Mouse (Mus musculus) hindbrain, embryonic 15.5 days (tissue): ENCODE measurements around the gene Ift20. TPM values are rescaled to one million over a fixed set of nuclear protein-coding genes. Genes with fewer than 3 reads are reported as not detected.
"Not testable (repeated sequence)": the region's sequence is repeated elsewhere in the genome, so short reads cannot be mapped to it uniquely, and the experiment has no call there.

Source experiments
- ATAC-seq: fragments of 200-750 bp; cut with Nextera tagmentation; 2 replicates; pipeline ENCODE4 v1.8.0; 2017; ENCODE audit warnings: low read depth, moderate number of reproducible peaks, moderate TSS enrichment; ENCODE audit not compliant: low FRiP score
- H3K27ac ChIP-seq: fragments of 300-500 bp; sonication (generic); replicated peaks from 2 replicates; pipeline ENCODE4 v1.5.1; 2015; ENCODE audit warnings: mild to moderate bottlenecking, inconsistent platforms
- H3K27me3 ChIP-seq: fragments of 300-500 bp; sonication (generic); 2 replicates; pipeline ENCODE4 v1.6.1; 2015; ENCODE audit warnings: control low read depth, inconsistent platforms
- H3K36me3 ChIP-seq: fragments of 300-500 bp; sonication (generic); 2 replicates; pipeline ENCODE4 v1.6.1; 2015; ENCODE audit warnings: control low read depth, inconsistent platforms
- H3K4me1 ChIP-seq: fragments of 300-500 bp; sonication (generic); replicated peaks from 2 replicates; pipeline ENCODE4 v1.6.1; 2015; ENCODE audit warnings: control low read depth, inconsistent platforms
- H3K4me2 ChIP-seq: fragments of 300-500 bp; sonication (generic); 2 replicates; pipeline ENCODE4 v1.6.1; 2015; ENCODE audit warnings: moderate library complexity, mild to moderate bottlenecking, inconsistent platforms
- H3K4me3 ChIP-seq: fragments of 300-500 bp; sonication (generic); 2 replicates; pipeline ENCODE4 v1.5.1; 2015; ENCODE audit warnings: mild to moderate bottlenecking, inconsistent platforms
- H3K9ac ChIP-seq: fragments of 300-500 bp; sonication (generic); 2 replicates; pipeline ENCODE4 v1.6.1; 2015; ENCODE audit warnings: inconsistent platforms
- H3K9me3 ChIP-seq: fragments of 300-500 bp; sonication (generic); 2 replicates; pipeline ENCODE4 v1.6.1; 2016; ENCODE audit warnings: control low read depth, inconsistent platforms
- WGBS: fragments of 180-500 bp; shearing (Covaris S2); methylation state at CpG from one replicate; pipeline ENCODE4 v1.1.7; 2015; 5-methylcytosine and 5-hydroxymethylcytosine counted together
- polyA plus RNA-seq: library from polyadenylated mRNA; unstranded; fragments of >200 nt; fragmentation: Nextera tagmentation; extraction: Ambion mirVana; gene quantifications from 2 replicates; pipeline ENCODE4 v1.2.1, GENCODE M21; 2015

The Ift20 gene
- polyA plus RNA-seq, 1 experiment from 2014 or later: 121 TPM

- no peaks in the 10 kb centered on the region for H3K9me3 ChIP-seq
- no peak for ATAC-seq
- no peak overlapping the region for H3K27ac ChIP-seq
- no peak overlapping the region for H3K4me2 ChIP-seq
- H3K4me1 ChIP-seq: no peaks in the 10 kb centered on the region
- no peak overlapping the region for H3K4me3 ChIP-seq
- H3K9ac ChIP-seq: no peak overlapping the region
- WGBS: 92% methylated on average over 6 of the region's 6 CpGs
- peaks cover 39% of the 10 kb centered on the region for H3K36me3 ChIP-seq
- H3K27me3 ChIP-seq: no peaks in the 10 kb centered on the region
Measured at GRCm38 (mm10) chr11:78571854-78572253, 35.7 kb downstream of the Ift20 start.

DNA sequence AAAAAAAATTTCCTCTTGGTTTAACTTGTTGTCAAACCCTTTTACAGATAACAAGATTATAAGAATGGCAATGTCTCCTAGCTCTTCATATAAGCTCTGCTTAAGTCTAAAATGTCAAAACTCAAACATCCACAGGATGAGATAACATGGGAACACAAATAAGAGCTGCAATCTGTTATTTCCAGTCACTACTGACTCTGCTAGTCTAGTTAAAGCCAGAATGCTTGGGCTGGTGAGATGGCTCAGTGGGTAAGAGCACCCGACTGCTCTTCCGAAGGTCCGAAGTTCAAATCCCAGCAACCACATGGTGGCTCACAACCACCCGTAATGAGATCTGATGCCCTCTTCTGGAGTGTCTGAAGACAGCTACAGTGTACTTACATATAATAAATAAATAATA lies 37.9 kb downstream of the Ift20 start:
- not testable (repeated sequence) for ATAC-seq, H3K4me2 ChIP-seq, H3K4me3 ChIP-seq, H3K9me3 ChIP-seq, H3K4me1 ChIP-seq, H3K27me3 ChIP-seq, H3K9ac ChIP-seq, H3K27ac ChIP-seq
- peaks cover 39% of the 10 kb centered on the region for H3K36me3 ChIP-seq
- WGBS: 91% methylated on average over 4 of the region's 4 CpGs

DNA sequence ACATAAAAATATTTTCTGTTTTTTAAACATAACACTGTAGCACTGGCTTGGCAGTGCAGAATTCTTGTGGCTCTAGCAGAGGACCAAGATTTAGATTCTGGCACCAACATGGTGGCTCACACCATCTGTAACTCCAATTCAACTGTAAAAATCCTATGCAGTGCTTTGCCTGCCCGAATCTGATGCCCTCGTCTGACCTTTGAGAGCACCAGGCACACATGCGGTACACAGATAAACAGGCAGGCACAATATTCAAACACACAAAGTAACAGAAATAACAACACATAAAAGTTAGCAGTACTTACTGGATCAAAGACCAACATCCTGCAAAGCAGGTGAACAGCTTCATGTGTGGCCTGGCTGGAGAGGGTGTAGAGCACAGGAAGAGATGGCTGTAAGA lies 38.4 kb downstream of the Ift20 start:
- ATAC-seq: no peak
- Histone ChIP-seq H3K4me1 (no peaks in the 10 kb centered on the region), H3K27ac (no peak overlapping the region), H3K36me3 (peaks cover 40% of the 10 kb centered on the region), H3K9ac (no peak overlapping the region), H3K4me3 (no peak overlapping the region), H3K4me2 (no peak overlapping the region), H3K27me3 (no peaks in the 10 kb centered on the region), H3K9me3 (no peaks in the 10 kb centered on the region)
- WGBS: 95% methylated on average over 3 of the region's 3 CpGs

DNA sequence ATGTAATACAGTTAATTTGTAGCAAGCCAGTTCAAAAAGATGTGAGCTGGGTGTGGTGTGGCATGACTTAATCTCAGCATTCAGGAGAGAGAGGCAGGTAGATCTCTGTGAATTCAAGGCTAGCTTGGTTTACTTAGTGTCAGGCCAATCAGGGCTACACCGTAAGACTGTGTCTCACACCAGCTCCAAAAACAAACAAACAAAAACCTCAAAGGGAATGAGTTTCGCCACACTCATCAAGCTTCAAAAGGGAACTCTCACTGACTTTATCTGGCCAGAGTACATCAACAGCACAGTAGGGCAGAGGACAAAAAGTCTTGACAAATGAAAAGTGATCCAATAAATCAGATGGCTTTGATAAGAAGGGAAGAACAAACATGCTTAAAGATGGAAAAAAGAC lies 38.8 kb downstream of the Ift20 start:
- no peak overlapping the region for H3K9ac ChIP-seq
- no peak overlapping the region for H3K4me2 ChIP-seq
- peaks cover 41% of the 10 kb centered on the region for H3K36me3 ChIP-seq
- no peaks in the 10 kb centered on the region for H3K27me3 ChIP-seq
- WGBS: 73% methylated on average over 2 of the region's 2 CpGs
- no peak overlapping the region for H3K4me3 ChIP-seq
- H3K4me1 ChIP-seq: no peaks in the 10 kb centered on the region
- no peaks in the 10 kb centered on the region for H3K9me3 ChIP-seq
- H3K27ac ChIP-seq: no peak overlapping the region
- ATAC-seq: no peak

DNA sequence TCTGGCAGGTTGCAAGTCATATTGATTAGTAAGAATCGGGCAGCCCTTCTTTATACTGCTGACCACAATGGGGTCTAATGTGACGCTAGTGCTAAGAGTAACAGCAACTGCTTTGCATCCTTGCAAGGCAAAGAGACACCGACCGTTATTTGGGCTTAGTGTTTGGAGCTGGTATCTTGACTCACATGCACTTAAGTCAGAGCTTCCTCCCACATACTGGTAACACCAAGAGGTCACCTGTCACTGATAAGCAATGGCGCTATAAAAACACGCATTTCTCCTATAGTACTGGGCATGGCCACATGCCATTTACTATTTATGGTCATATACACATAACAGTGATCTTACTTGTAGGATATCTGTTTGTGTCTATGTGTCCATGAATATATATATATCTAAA lies 46.7 kb downstream of the Ift20 start:
- H3K4me3 ChIP-seq: no peak overlapping the region
- H3K9ac ChIP-seq: no peak overlapping the region
- H3K27ac ChIP-seq: no peak overlapping the region
- no peaks in the 10 kb centered on the region for H3K9me3 ChIP-seq
- no peaks in the 10 kb centered on the region for H3K4me1 ChIP-seq
- WGBS: 92% methylated on average over 6 of the region's 6 CpGs
- peaks cover 30% of the 10 kb centered on the region for H3K36me3 ChIP-seq
- ATAC-seq: no peak
- no peaks in the 10 kb centered on the region for H3K27me3 ChIP-seq
- H3K4me2 ChIP-seq: no peak overlapping the region

- Histone ChIP-seq H3K9me3 (no peaks in the 10 kb centered on the region), H3K4me1 (no peaks in the 10 kb centered on the region), H3K27ac (no peak overlapping the region), H3K36me3 (peaks cover 18% of the 10 kb centered on the region), H3K9ac (no peak overlapping the region), H3K4me2 (no peak overlapping the region), H3K27me3 (no peaks in the 10 kb centered on the region), H3K4me3 (no peak overlapping the region)
- no peak for ATAC-seq
Measured at GRCm38 (mm10) chr11:78586099-78586498, 49.9 kb downstream of the Ift20 start.

DNA sequence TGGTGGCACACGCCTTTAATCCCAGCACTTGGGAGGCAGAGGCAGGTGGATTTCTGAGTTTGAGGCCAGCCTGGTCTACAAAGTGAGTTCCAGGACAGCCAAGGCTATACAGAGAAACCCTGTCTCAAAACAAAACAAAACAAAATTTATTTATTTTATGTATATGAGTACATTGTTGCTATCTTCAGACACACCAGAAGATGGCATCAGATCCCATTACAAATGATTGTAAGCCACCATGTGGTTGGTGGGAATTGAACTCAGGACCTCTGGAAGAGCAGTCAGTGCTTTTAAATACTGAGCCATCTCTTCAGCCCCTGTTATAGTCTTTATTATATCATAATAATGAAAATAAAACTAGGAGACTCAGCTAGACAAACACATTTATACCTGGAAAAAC lies 51.5 kb downstream of the Ift20 start:
- H3K27me3 ChIP-seq, H3K27ac ChIP-seq, H3K4me3 ChIP-seq, H3K9me3 ChIP-seq, H3K9ac ChIP-seq, ATAC-seq, H3K4me2 ChIP-seq, H3K4me1 ChIP-seq: not testable (repeated sequence)
- peaks cover 16% of the 10 kb centered on the region for H3K36me3 ChIP-seq
- 97% methylated on average over 1 of the region's 1 CpGs for WGBS

Other genes starting within 250 kb of the Ift20 start
- gene BC030499, start 245.5 kb upstream of the Ift20 start, polyA plus RNA-seq: 0.26 and 0.32 TPM in 2 replicates
- 9.7 and 14.0 TPM in 2 replicates for gene Spag5, start 234.8 kb upstream of the Ift20 start, polyA plus RNA-seq
- gene Aldoc, start 213.4 kb upstream of the Ift20 start, polyA plus RNA-seq: 318 and 319 TPM in 2 replicates
- 84.6 and 92.9 TPM in 2 replicates for gene Pigs, start 207.9 kb upstream of the Ift20 start, polyA plus RNA-seq
- gene Unc119, start 192.9 kb upstream of the Ift20 start, polyA plus RNA-seq: 88.3 and 94.3 TPM in 2 replicates
- gene Foxn1, start 149.8 kb upstream of the Ift20 start, polyA plus RNA-seq: not detected in 2 replicates
- not detected in 2 replicates for gene Slc13a2, start 114.1 kb upstream of the Ift20 start, polyA plus RNA-seq
- gene Slc46a1, start 70.7 kb upstream of the Ift20 start, polyA plus RNA-seq: 26.0 and 28.4 TPM in 2 replicates
- 47.3 and 53.2 TPM in 2 replicates for gene Sarm1, start 38.6 kb upstream of the Ift20 start, polyA plus RNA-seq
- gene Vtn, start 37.3 kb upstream of the Ift20 start, polyA plus RNA-seq: 157 and 165 TPM in 2 replicates
- gene Sebox, start 32.9 kb upstream of the Ift20 start, polyA plus RNA-seq: 0.12 and 0.14 TPM in 2 replicates
- 88.0 and 91.8 TPM in 2 replicates for gene Tmem199, start 24.2 kb upstream of the Ift20 start, polyA plus RNA-seq
- gene Poldip2, start 24.2 kb upstream of the Ift20 start, polyA plus RNA-seq: 181 and 189 TPM in 2 replicates
- 63.0 and 64.6 TPM in 2 replicates for gene Tnfaip1, start within 50 bp of the Ift20 start, polyA plus RNA-seq
- 44.5 and 45.7 TPM in 2 replicates for gene Tmem97, start 14.4 kb downstream of the Ift20 start, polyA plus RNA-seq
- gene Nlk, start 161.0 kb downstream of the Ift20 start, polyA plus RNA-seq: 22.4 and 24.0 TPM in 2 replicates
- gene Ccnq, start 215.4 kb downstream of the Ift20 start, polyA plus RNA-seq: 28.0 and 28.4 TPM in 2 replicates